Mouse (Mus musculus) myocyte (in vitro differentiated cells): ENCODE data around the gene Vti1a.

Experiments used
- POLR2A ChIP-seq: IDR thresholded peaks from one replicate; pipeline ENCODE4 v1.6.1; 2011; ENCODE audit warnings: low read depth, mild to moderate bottlenecking, control low read depth, moderate library complexity; ENCODE audit not compliant: insufficient read length
- TCF12 ChIP-seq: IDR thresholded peaks from one replicate; pipeline ENCODE4 v1.6.1; 2011; ENCODE audit warnings: mild to moderate bottlenecking, control low read depth; ENCODE audit not compliant: poor library complexity, insufficient read depth, severe bottlenecking
- USF1 ChIP-seq: IDR thresholded peaks from one replicate; pipeline ENCODE4 v1.6.1; 2011; ENCODE audit warnings: low read depth, mild to moderate bottlenecking, control low read depth, moderate library complexity

GRCm38 (mm10) chr19:55449506-55449905 is 133.4 kb downstream of the Vti1a start:
- TF ChIP-seq USF1 = no peak
- no peak for TF ChIP-seq POLR2A
- no peak for TF ChIP-seq TCF12
